Mouse (Mus musculus): ENCODE measurements around the gene Atf6.

DNA sequence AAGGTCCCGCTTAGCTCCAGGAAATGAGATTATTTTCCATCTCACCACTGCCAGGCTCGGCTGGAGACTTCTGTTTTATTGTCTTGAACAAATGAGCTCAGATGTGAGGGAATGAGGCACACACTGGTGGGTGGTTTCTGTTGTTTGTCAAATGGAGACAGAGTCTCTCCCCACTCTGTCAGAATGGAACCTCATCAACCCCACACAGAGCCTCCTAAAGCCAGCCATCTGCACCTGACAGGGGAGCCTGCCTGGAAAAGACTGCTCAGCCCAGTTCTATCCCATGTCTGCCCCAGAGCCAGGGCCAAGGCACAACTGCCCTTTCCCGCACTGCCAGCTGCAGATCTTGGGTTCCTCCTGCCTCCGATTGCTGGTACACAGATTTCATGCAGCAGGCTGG lies 188.7 kb downstream of the Atf6 start:
- TF ChIP-seq CTCF (IDR thresholded peaks at IDR 0.05; ENCODE audit: low read depth) (no peak), EP300 (optimal IDR thresholded peaks at IDR 0.05) (no peak)

Data from stomach, postnatal 0 days (tissue).